Mouse (Mus musculus) left cerebral cortex, adult 11 months (tissue): ENCODE data around the gene Slc12a4.

Experiments used
- DNase-seq: peaks from one replicate; pipeline ENCODE4 v3.0.0; 2022; ENCODE audit warnings: low spot score

Gene Slc12a4

GRCm38 (mm10) chr8:105969367-105969766, 3.5 kb upstream of the Slc12a4 start:
- no peak for DNase-seq

- DNase-seq = no peak
Measured at GRCm38 (mm10) chr8:105966692-105967311, 905 bp upstream of the Slc12a4 start.

- DNase-seq = no peak
Measured at GRCm38 (mm10) chr8:105965266-105965904, 512 bp downstream of the Slc12a4 start.

- no peak for DNase-seq
Measured at GRCm38 (mm10) chr8:105964506-105965265, 1.2 kb downstream of the Slc12a4 start.

- DNase-seq = no peak
Measured at GRCm38 (mm10) chr8:105961536-105961935, 4.4 kb downstream of the Slc12a4 start.

- DNase-seq = no peak
Measured at GRCm38 (mm10) chr8:105961101-105961500, 4.8 kb downstream of the Slc12a4 start.

GRCm38 (mm10) chr8:105959350-105959749, 6.5 kb downstream of the Slc12a4 start:
- no peak for DNase-seq

GRCm38 (mm10) chr8:105957813-105958212, 8.1 kb downstream of the Slc12a4 start:
- DNase-seq = no peak

GRCm38 (mm10) chr8:105956556-105956955, 9.3 kb downstream of the Slc12a4 start:
- no peak for DNase-seq

GRCm38 (mm10) chr8:105951057-105951659, 14.7 kb downstream of the Slc12a4 start:
- no peak for DNase-seq

- DNase-seq = peak; percentile 50
Measured at GRCm38 (mm10) chr8:105949350-105949749, 16.5 kb downstream of the Slc12a4 start.

- DNase-seq = no peak
Measured at GRCm38 (mm10) chr8:105943321-105943739, 22.6 kb downstream of the Slc12a4 start, which contains the start of gene Lcat. Gene Lcat, minus strand, starts transcription at chr8:105943382.

GRCm38 (mm10) chr8:105942542-105942941, 23.4 kb downstream of the Slc12a4 start:
- DNase-seq = no peak

GRCm38 (mm10) chr8:105942026-105942425, 23.9 kb downstream of the Slc12a4 start:
- no peak for DNase-seq

GRCm38 (mm10) chr8:105938306-105938669, 27.6 kb downstream of the Slc12a4 start, which contains the start of gene Psmb10:
Gene Psmb10, minus strand, starts transcription at chr8:105938444.
- no peak for DNase-seq

GRCm38 (mm10) chr8:105937496-105938305, 28.2 kb downstream of the Slc12a4 start:
- DNase-seq = no peak

GRCm38 (mm10) chr8:105936866-105937475, 28.9 kb downstream of the Slc12a4 start:
- peak; percentile 86 for DNase-seq

- DNase-seq = no peak
Measured at GRCm38 (mm10) chr8:105935863-105936603, 29.9 kb downstream of the Slc12a4 start.

- no peak for DNase-seq
Measured at GRCm38 (mm10) chr8:105935105-105935504, 30.8 kb downstream of the Slc12a4 start.

- DNase-seq = no peak
Measured at GRCm38 (mm10) chr8:105933762-105934161, 32.1 kb downstream of the Slc12a4 start, which contains the start of gene Ctrl. Gene Ctrl, minus strand, starts transcription at chr8:105933862.
